Mouse (Mus musculus): Measurements from ENCODE around the gene Polg. TPM values are rescaled to one million over a fixed set of nuclear protein-coding genes. Genes with fewer than 3 reads are reported as not detected.

Gene Polg
- total RNA-seq (2023), result 161 to 172 TPM (median 167 TPM) in 4 replicates

DNA sequence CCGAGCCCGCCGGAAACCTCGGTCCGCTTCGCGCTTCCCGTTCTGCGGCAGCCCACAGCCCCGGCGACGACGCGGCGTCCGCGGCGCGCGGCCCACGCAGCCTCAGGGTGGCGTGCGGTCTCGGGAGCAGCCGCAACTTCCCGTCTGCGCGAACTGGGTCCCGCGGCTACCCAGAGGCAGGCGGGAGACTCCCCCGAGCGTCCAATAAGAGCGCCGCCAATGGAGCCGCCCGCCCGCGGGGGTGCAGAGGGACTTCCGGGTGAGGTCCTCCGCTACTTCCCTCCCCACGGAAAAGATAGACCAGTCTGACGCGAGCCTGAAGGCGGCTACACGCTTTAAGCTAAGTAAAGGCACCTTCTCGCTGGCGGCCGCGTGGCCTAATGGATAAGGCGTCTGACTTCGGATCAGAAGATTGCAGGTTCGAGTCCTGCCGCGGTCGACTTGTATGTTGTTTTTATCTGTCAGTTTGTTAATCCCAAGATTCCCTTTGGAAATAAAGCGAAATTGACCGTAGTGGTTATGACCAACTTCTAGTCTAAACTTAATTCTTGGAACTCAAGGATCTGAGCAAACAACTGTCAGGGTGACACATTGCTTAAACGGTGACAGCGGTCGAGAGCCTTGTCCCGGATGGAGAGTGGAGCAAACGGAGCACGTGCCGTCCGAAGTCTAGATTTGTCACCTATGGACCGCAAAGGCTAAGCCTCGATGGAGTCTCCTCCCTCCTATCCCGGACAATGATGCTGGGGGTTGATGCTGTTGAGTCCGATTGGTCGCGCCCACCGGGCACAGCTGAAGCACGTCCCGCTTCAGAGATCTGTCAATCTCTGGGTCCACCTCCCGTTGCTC, at the start of gene Polg:
Polg (minus strand) TSS at position 310 of the 849 bp plus-strand sequence.

Other genes with a start within 250 kb of the Polg start
- 71.7 to 77.7 TPM (median 73.7 TPM) in 4 replicates for gene Abhd2, start 193.2 kb downstream of the Polg start, total RNA-seq (2023)
- not detected in 4 replicates for gene Rlbp1, start 79.3 kb downstream of the Polg start, total RNA-seq (2023)
- 2.6 to 6.2 TPM (median 3.0 TPM) in 4 replicates for gene Fanci, start 74.4 kb downstream of the Polg start, total RNA-seq (2023)
- gene Rhcg, start 151.3 kb upstream of the Polg start, total RNA-seq (2023), result not detected in 4 replicates
- gene Ticrr, start 193.8 kb upstream of the Polg start, total RNA-seq (2023), result 1.6 to 3.3 TPM (median 2.5 TPM) in 4 replicates
- 0.18 to 0.24 TPM in 2 of 4 replicates, not detected in the others for gene Kif7, start 249.4 kb upstream of the Polg start, total RNA-seq (2023)

All from B cell, adult 62 days (primary cell).